Mouse (Mus musculus) heart, postnatal 0 days (tissue): ENCODE measurements around the gene Mms19. TPM values are rescaled to one million over a fixed set of nuclear protein-coding genes. Genes with fewer than 3 reads are reported as not detected.

Experiments
- ATAC-seq: fragments of 200-750 bp; cut with Nextera tagmentation; 2 replicates; pipeline ENCODE4 v1.8.0; 2017; ENCODE audit warnings: low read depth, moderate number of reproducible peaks, moderate library complexity; ENCODE audit not compliant: insufficient read depth
- DNase-seq: peaks from one replicate; pipeline ENCODE4 v3.0.0-alpha.2; 2016; ENCODE audit warnings: low spot score
- H3K27ac ChIP-seq: fragments of 300-500 bp; sonication (generic); 2 replicates; pipeline ENCODE4 v1.5.1; 2014; ENCODE audit warnings: low read depth, mild to moderate bottlenecking
- H3K27me3 ChIP-seq: fragments of 300-500 bp; sonication (generic); 2 replicates; pipeline ENCODE4 v1.6.1; 2014; ENCODE audit warnings: low read length, mixed read lengths; ENCODE audit not compliant: control insufficient read depth, insufficient read depth
- H3K36me3 ChIP-seq: fragments of 300-500 bp; sonication (generic); replicated peaks from 2 replicates; pipeline ENCODE4 v1.6.1; 2014; ENCODE audit warnings: low read length, mixed read lengths; ENCODE audit not compliant: control insufficient read depth, insufficient read depth
- H3K4me1 ChIP-seq: fragments of 300-500 bp; sonication (generic); 2 replicates; pipeline ENCODE4 v1.6.1; 2014; ENCODE audit warnings: antibody characterized with exemption; ENCODE audit not compliant: control insufficient read depth, insufficient read depth
- H3K4me2 ChIP-seq: fragments of 300-500 bp; sonication (generic); 2 replicates; pipeline ENCODE4 v1.6.1; 2014; ENCODE audit warnings: low read depth, mild to moderate bottlenecking, low read length, moderate library complexity
- H3K4me3 ChIP-seq: fragments of 300-500 bp; sonication (generic); 2 replicates; pipeline ENCODE4 v1.5.1; 2014; ENCODE audit warnings: low read depth, low read length
- H3K9ac ChIP-seq: fragments of 300-500 bp; sonication (generic); replicated peaks from 2 replicates; pipeline ENCODE4 v1.6.1; 2014; ENCODE audit warnings: low read depth, low read length, mixed read lengths
- H3K9me3 ChIP-seq: fragments of 300-500 bp; sonication (generic); replicated peaks from 2 replicates; pipeline ENCODE4 v1.6.1; 2016; ENCODE audit warnings: low read length; ENCODE audit not compliant: control insufficient read depth
- CTCF ChIP-seq: IDR thresholded peaks from 2 replicates; pipeline ENCODE4 v1.5.1; 2016; ENCODE audit warnings: antibody characterized with exemption, control low read depth, low read depth
- EP300 ChIP-seq: IDR thresholded peaks from 2 replicates; pipeline ENCODE4 v1.6.1; 2016; ENCODE audit warnings: antibody characterized with exemption, low read depth
- WGBS: fragments of 180-500 bp; shearing (Covaris S2); extraction: QIAGEN DNeasy Blood & Tissue Kit; methylation state at CpG from one replicate; pipeline ENCODE4 v1.1.7; 2014; 5-methylcytosine and 5-hydroxymethylcytosine counted together
- polyA plus RNA-seq: library from polyadenylated mRNA; unstranded; fragments of >200 nt; fragmentation: Nextera tagmentation; extraction: Ambion mirVana; gene quantifications from 2 replicates; pipeline ENCODE4 v1.2.1, GENCODE M21; 2015
- total RNA-seq: library from RNA; depleted of rRNA; stranded (reverse); fragments of >200 nt; gene quantifications from 2 replicates; pipeline ENCODE4 v1.2.3, GENCODE M21; 2014; ENCODE audit warnings: low replicate concordance

The Mms19 gene
- total and polyA plus RNA-seq, 2 experiments from 2014 or later, result 11.5 to 34.9 TPM

- Histone ChIP-seq H3K27me3 (no peaks in the 10 kb centered on the region), H3K9me3 (no peaks in the 10 kb centered on the region), H3K36me3 (no peaks in the 10 kb centered on the region), H3K4me2 (no peak overlapping the region), H3K9ac (no peak overlapping the region), H3K4me1 (peaks cover 47% of the 10 kb centered on the region), H3K4me3 (no peak overlapping the region), H3K27ac (no peak overlapping the region)
- 81% methylated on average over 1 of the region's 1 CpGs for WGBS
- ATAC-seq (no peak), DNase-seq (no peak)
- TF ChIP-seq CTCF (no peak), EP300 (no peak)
Measured at GRCm38 (mm10) chr19:41995483-41995882, 14.5 kb upstream of the Mms19 start.

GRCm38 (mm10) chr19:41994023-41994422 is 13.1 kb upstream of the Mms19 start:
- no peak for ATAC-seq
- Histone ChIP-seq H3K9ac (no peak overlapping the region), H3K4me3 (no peak overlapping the region), H3K27ac (peak overlapping the region; percentile 57; the same call in 1 of the 2 replicates), H3K27me3 (no peaks in the 10 kb centered on the region), H3K9me3 (no peaks in the 10 kb centered on the region), H3K36me3 (no peaks in the 10 kb centered on the region), H3K4me2 (no peak overlapping the region), H3K4me1 (peaks cover 33% of the 10 kb centered on the region)
- no peak for DNase-seq
- TF ChIP-seq CTCF (no peak), EP300 (no peak)
- 92% methylated on average over 7 of the region's 7 CpGs for WGBS

DNA sequence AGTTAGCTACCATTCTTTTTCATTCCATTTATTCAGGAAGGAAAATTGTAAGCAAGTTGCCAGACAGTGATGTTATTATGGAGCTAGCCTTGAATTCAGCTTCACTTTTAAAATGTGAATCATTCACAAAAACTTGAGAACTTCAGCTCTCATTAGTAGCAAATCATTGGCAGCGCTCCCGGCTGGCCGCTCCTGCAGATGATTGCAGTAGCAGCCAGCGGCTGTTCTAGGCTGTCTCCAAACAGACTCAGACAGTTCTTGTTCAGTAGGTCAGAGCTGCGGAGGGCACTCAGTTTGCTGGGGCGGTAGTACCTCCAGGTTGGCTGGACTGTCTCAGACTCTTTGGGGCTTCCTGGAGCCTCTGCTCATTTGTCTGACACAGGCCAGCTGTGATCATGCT is 12.5 kb upstream of the Mms19 start:
- ATAC-seq (no peak), DNase-seq (no peak)
- H3K9ac ChIP-seq, result no peak overlapping the region
- H3K27ac ChIP-seq, result peak overlapping the region; percentile 57; the same call in 1 of the 2 replicates
- no peaks in the 10 kb centered on the region for H3K36me3 ChIP-seq
- no peaks in the 10 kb centered on the region for H3K9me3 ChIP-seq
- 45% methylated on average over 6 of the region's 6 CpGs for WGBS
- H3K27me3 ChIP-seq, result no peaks in the 10 kb centered on the region
- H3K4me1 ChIP-seq, result peaks cover 28% of the 10 kb centered on the region
- no peak for TF ChIP-seq CTCF
- no peak for TF ChIP-seq EP300
- no peak overlapping the region for H3K4me3 ChIP-seq
- H3K4me2 ChIP-seq, result no peak overlapping the region

- TF ChIP-seq EP300 (no peak), CTCF (no peak)
Measured at GRCm38 (mm10) chr19:41992971-41993370, 12.0 kb upstream of the Mms19 start.

GRCm38 (mm10) chr19:41991926-41992477 is 11.0 kb upstream of the Mms19 start:
- no peak overlapping the region for H3K27ac ChIP-seq
- H3K4me1 ChIP-seq, result peaks cover 18% of the 10 kb centered on the region
- no peak overlapping the region for H3K9ac ChIP-seq
- DNase-seq, result no peak
- no peaks in the 10 kb centered on the region for H3K36me3 ChIP-seq
- WGBS, result 56% methylated on average over 6 of the region's 6 CpGs
- no peak for ATAC-seq
- TF ChIP-seq CTCF (no peak), EP300 (no peak)
- H3K27me3 ChIP-seq, result no peaks in the 10 kb centered on the region
- H3K4me2 ChIP-seq, result no peak overlapping the region
- H3K9me3 ChIP-seq, result no peaks in the 10 kb centered on the region
- H3K4me3 ChIP-seq, result no peak overlapping the region

More at GRCm38 (mm10) chr19:41992971-41993370, 12.0 kb upstream of the Mms19 start:
- Histone ChIP-seq H3K9me3 (no peaks in the 10 kb centered on the region), H3K4me1 (peaks cover 25% of the 10 kb centered on the region), H3K27me3 (no peaks in the 10 kb centered on the region), H3K27ac (0 out of 2 replicates have a peak overlapping the region, but pooled peaks have one; percentile 57), H3K4me3 (no peak overlapping the region), H3K36me3 (no peaks in the 10 kb centered on the region), H3K9ac (no peak overlapping the region), H3K4me2 (no peak overlapping the region)
- no peak for ATAC-seq
- no peak for DNase-seq
- 72% methylated on average over 2 of the region's 2 CpGs for WGBS

DNA sequence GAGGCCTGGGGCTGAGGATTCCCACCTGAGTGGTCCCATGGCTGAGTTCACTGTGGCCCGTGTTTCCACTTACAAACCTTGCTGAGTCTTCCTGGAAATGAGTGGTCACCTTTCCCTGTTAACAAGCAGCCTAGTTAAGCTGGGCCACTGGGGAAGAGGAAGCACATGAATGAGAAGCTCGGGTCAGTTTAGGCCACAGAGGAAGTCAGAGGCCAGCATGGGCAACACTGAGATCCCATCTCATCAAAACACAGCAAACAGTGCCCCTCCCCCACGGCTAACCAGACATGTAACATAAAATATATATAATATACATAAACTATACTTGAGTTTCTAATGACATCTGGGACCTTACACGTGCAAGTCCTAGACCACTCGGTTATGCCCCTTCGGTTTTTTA is 8.9 kb upstream of the Mms19 start:
- Histone ChIP-seq H3K27me3 (no peaks in the 10 kb centered on the region), H3K4me1 (peaks cover 8% of the 10 kb centered on the region; the same call in 1 of the 2 replicates), H3K27ac (no peak overlapping the region), H3K36me3 (no peaks in the 10 kb centered on the region), H3K4me2 (no peak overlapping the region), H3K4me3 (no peak overlapping the region), H3K9me3 (no peaks in the 10 kb centered on the region), H3K9ac (no peak overlapping the region)
- 70% methylated on average over 6 of the region's 6 CpGs for WGBS
- no peak for ATAC-seq
- DNase-seq, result no peak
- TF ChIP-seq CTCF (no peak), EP300 (no peak)
